Mouse (Mus musculus) brain, embryonic 18.5 days (tissue): ENCODE results near the gene Ints12.

Source experiments
- DNase-seq: peaks from one replicate; pipeline ENCODE4 v3.0.0-alpha.2; 2012; ENCODE audit warnings: low read depth, low spot score

The Ints12 gene

GRCm38 (mm10) chr3:133091664-133092273 lies at the start of gene Ints12, which contains the start of gene Gstcd:
Ints12 (plus strand) TSS chr3:133091840.
Gstcd (minus strand) TSS chr3:133092033.
- peak; percentile 88 for DNase-seq

GRCm38 (mm10) chr3:133052068-133052467 lies 39.6 kb upstream of the Ints12 start:
- DNase-seq: no peak

GRCm38 (mm10) chr3:133075560-133075959 lies 16.1 kb upstream of the Ints12 start:
- DNase-seq: no peak

GRCm38 (mm10) chr3:133082736-133083135 lies 8.9 kb upstream of the Ints12 start:
- DNase-seq: no peak

GRCm38 (mm10) chr3:133085858-133086257 lies 5.8 kb upstream of the Ints12 start:
- peak; percentile 26 for DNase-seq

GRCm38 (mm10) chr3:133090247-133091120 lies 1.2 kb upstream of the Ints12 start:
- DNase-seq: no peak

- DNase-seq: peak; percentile 1
Measured at GRCm38 (mm10) chr3:133091121-133091663, 448 bp upstream of the Ints12 start.

- DNase-seq: peak; percentile 24
Measured at GRCm38 (mm10) chr3:133092274-133092853, 724 bp downstream of the Ints12 start.

- no peak for DNase-seq
Measured at GRCm38 (mm10) chr3:133092936-133093335, 1.3 kb downstream of the Ints12 start.

- no peak for DNase-seq
Measured at GRCm38 (mm10) chr3:133094305-133094704, 2.7 kb downstream of the Ints12 start.

- no peak for DNase-seq
Measured at GRCm38 (mm10) chr3:133097936-133098335, 6.3 kb downstream of the Ints12 start.

- DNase-seq: no peak
Measured at GRCm38 (mm10) chr3:133098336-133098735, 6.7 kb downstream of the Ints12 start.

- DNase-seq: no peak
Measured at GRCm38 (mm10) chr3:133098909-133099308, 7.3 kb downstream of the Ints12 start.

GRCm38 (mm10) chr3:133103768-133104167 lies 12.1 kb downstream of the Ints12 start:
- no peak for DNase-seq

GRCm38 (mm10) chr3:133104436-133104835 lies 12.8 kb downstream of the Ints12 start:
- DNase-seq: no peak

GRCm38 (mm10) chr3:133108731-133109130 lies 17.1 kb downstream of the Ints12 start:
- no peak for DNase-seq

- DNase-seq: no peak
Measured at GRCm38 (mm10) chr3:133109844-133110243, 18.2 kb downstream of the Ints12 start.

GRCm38 (mm10) chr3:133111741-133112140 lies 20.1 kb downstream of the Ints12 start:
- no peak for DNase-seq

- DNase-seq: no peak
Measured at GRCm38 (mm10) chr3:133113281-133113680, 21.6 kb downstream of the Ints12 start.

GRCm38 (mm10) chr3:133131372-133131771 lies 39.7 kb downstream of the Ints12 start:
- DNase-seq: no peak

- DNase-seq: no peak
Measured at GRCm38 (mm10) chr3:133132611-133133010, 41.0 kb downstream of the Ints12 start.

- no peak for DNase-seq
Measured at GRCm38 (mm10) chr3:133141877-133142276, 50.2 kb downstream of the Ints12 start.
